Mouse (Mus musculus) retina, postnatal 1 day (tissue): ENCODE measurements around the gene Zfp956.

Experiments used
- DNase-seq: peaks from one replicate; pipeline ENCODE4 v3.0.0-alpha.2; 2012

Gene Zfp956

GRCm38 (mm10) chr6:47974599-47974998, 21.4 kb downstream of the Zfp956 start:
- DNase-seq, result no peak

GRCm38 (mm10) chr6:47978897-47979368, 25.7 kb downstream of the Zfp956 start:
- DNase-seq, result peak; percentile 72

- DNase-seq, result peak; percentile 14
Measured at GRCm38 (mm10) chr6:47983936-47984335, 30.7 kb downstream of the Zfp956 start.

GRCm38 (mm10) chr6:47995661-47996060, 42.5 kb downstream of the Zfp956 start:
- no peak for DNase-seq

GRCm38 (mm10) chr6:48010727-48011126, 57.5 kb downstream of the Zfp956 start:
- DNase-seq, result no peak
